Mouse (Mus musculus) B cell, adult 2 months (primary cell): ENCODE measurements around the gene Tnfaip1.

ENCODE experiments used
- DNase-seq, 2 experiments: peaks; one replicate each; pipeline ENCODE4 v3.0.0; 2022

Gene Tnfaip1

GRCm38 (mm10) chr11:78499004-78499403 lies 37.1 kb downstream of the Tnfaip1 start, which contains the start of gene Vtn:
Gene Vtn (plus strand): TSS chr11:78499091.
- DNase-seq, result no peak

DNA sequence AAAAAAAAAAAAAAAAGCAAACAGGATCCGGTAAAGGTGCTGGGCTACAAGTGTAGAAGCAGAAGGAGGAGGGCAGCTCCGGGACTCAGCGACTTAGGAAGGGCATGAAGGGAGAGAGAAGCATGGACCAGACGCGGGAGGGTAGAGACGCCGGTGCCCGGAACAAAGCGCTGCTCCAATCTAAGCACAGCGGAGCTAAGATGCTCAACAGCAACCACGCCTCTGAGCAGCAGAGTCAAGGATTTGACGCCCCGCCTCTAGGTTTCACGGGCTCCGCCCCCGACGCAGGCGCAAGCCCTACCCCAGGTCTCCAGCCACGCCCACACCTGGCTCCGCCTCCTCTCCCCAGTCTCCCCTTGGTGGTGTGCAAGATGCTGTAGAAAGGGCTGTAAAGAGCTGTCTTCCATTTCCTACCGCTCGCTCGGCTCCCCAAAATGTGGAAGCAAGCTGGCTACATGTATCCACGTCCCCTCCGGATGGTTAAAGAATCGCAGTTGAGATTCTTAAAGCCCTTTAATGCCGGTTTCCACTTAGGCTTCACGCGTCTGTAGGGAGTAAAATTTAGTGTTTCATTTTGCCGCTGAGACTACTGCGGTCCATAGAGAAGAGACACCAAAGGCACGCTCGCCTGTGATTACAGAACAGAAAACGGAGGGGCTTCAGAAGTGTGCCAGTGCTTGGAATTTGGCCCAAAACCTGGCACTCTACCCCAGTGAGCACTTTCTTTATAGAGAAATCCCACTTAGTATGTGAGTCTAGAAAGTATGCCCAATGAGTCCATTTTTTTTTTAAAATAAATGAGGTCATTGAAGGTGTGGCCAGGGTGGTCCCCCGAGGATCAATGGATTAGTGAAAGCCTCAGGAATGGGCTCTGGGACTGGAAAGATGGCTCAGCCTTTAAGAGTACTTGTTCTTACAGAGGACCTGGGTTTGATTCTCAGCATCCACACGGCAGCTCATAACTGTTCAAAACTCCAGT lies 38.3 kb downstream of the Tnfaip1 start, which contains the start of gene Sarm1:
Sarm1 (minus strand) TSS at position 211 of the 979 bp plus-strand sequence.
- DNase-seq, result peak; percentile 99 to 100

DNA sequence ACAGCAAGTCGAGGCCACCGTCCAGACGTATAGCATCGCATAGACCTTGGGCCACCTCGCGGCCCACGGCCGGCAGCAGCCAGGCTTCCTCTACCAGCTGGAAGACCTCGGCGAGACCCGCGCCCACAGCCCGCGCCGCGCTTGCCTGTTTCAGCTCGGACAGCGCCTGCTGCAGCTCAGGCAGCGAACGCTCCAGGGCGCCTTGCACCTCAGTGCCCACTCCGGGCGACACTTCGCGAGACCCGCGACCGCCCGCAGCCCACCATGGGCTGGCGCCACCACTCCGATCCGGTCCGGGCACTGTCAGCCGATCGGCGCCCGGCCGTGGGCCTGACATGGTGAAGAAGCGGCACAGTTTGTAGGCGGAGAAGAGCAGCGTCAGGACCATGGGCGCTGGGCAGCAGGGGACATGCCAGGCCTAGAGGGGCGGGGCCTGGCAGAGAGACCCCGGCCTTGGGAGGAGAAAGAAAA lies 39.0 kb downstream of the Tnfaip1 start:
- DNase-seq, result peak; percentile 34 to 41

- peak; percentile 33 to 40 for DNase-seq
These were observed 40.2 kb downstream of the Tnfaip1 start for GRCm38 (mm10) chr11:78495904-78496303.

DNA sequence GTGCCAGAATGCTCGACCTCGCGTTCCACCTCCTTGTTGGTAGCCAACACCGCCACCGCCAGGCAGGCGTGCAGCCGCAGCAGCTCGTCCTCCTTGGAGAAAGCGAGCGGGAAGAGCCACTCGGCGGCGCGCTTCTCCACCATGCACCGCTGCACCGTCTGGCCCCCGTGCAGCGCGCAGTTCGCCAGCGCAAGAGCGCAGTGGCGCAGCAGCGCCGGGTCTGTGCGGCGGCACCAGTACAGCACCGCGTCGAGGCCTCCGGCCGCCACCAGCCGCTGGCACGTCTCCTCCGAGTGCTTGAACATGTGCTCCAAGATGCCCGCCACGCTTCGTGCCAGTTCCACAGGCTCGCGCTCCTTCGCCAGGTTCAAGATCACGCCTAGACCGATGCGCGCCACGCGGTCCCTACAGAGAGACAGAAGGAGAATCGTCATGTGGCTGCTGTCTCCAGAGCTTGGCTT lies 45.3 kb downstream of the Tnfaip1 start:
- DNase-seq, result no peak

DNA sequence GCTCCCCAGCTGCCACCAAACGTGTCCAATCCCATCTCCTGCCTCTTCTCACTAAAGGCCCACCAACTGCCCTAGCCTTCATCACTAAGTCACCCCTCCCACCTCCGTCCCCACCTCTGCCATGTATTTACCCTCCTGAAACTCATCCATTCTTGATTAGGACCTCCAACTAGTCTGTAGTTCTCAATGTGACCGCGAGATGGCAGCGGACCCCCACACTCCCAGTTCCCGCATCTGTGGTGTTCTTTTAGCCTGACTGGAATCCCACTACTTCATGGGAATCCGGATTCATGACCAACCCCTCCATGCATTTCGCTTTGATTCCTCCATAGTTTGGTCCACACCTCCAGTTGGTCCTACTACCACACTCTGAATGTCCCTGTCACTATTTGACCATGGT lies 48.0 kb downstream of the Tnfaip1 start:
- peak; percentile 74 to 76 for DNase-seq

- no peak for DNase-seq
These were observed 52.5 kb downstream of the Tnfaip1 start for GRCm38 (mm10) chr11:78483639-78484038.

DNA sequence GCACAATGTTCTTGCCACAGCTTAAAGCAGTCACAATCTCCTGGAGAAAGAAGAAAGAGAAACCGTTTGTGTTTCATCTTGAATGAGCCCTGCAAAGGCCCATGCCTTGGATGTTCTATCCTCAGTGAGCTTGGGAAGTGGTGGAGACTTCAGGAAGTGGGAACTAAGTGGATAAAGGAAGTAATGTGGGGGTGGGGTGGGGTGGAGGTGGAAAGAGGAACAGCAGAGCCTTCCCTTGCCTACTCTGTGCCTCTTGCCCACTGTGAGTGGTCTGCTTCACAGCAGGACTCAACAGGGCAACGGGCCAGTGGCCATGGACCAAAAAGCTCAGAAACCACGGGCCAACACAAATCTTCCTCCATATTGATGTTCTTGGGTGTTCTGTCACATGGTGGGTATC lies 60.8 kb downstream of the Tnfaip1 start:
- no peak for DNase-seq
